Mouse (Mus musculus) splenic B cell, adult 2 months (primary cell): Measurements from ENCODE around the gene Farsa.

Experiments
- DNase-seq: peaks from one replicate; pipeline ENCODE4 v3.0.0-alpha.2; 2011; ENCODE audit warnings: low read depth, low spot score
- H3K27me3 ChIP-seq: 2 replicates; pipeline ENCODE4 v1.6.1; 2012; ENCODE audit warnings: mild to moderate bottlenecking, low read length, moderate library complexity, mixed read lengths; ENCODE audit not compliant: control insufficient read depth, poor library complexity, insufficient read depth, severe bottlenecking
- H3K36me3 ChIP-seq: 2 replicates; pipeline ENCODE4 v1.6.1; 2012; ENCODE audit warnings: mild to moderate bottlenecking, low read length, moderate library complexity, mixed read lengths; ENCODE audit not compliant: control insufficient read depth, poor library complexity, insufficient read depth, severe bottlenecking

Farsa gene

DNA sequence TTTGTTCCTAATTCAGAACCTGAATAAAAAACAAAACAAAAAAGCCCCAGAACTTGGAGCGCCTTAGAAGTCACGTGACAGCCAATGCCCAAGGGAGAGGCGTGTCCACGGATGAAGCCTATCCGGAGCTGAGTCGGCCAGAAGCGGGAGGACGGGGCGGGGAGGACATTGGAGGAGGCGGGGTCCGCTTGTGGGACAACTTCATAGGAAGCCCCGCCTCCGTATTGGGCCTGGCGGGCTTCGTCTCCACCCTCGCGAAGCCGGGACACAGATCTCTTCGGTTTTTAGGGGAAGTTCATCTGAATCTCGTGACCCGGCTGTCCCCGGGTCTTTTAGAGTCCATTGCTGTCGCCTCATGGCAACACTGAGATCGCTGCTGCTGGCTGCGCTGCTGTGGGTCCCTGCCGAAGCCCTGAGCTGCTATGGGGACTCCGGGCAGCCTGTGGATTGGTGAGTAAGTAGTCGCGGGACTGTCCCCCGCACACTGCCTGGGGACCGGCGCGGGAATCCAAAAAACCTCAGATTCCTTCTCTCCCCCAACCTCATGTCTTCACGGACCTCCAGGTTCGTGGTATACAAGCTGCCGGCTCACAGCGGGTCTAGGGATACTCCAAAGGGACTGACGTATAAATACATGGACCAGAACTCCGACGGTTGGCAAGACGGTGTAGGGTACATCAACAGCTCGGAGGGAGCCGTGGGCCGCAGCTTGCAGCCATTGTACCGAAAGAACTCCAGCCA, 51.8 kb downstream of the Farsa start, which contains the start of gene Dnase2a:
Gene Dnase2a (plus strand): TSS at position 140 of the 741 bp plus-strand sequence.
- no peaks in the 10 kb centered on the region for H3K36me3 ChIP-seq
- no peaks in the 10 kb centered on the region for H3K27me3 ChIP-seq
- DNase-seq, result peak; percentile 99

DNA sequence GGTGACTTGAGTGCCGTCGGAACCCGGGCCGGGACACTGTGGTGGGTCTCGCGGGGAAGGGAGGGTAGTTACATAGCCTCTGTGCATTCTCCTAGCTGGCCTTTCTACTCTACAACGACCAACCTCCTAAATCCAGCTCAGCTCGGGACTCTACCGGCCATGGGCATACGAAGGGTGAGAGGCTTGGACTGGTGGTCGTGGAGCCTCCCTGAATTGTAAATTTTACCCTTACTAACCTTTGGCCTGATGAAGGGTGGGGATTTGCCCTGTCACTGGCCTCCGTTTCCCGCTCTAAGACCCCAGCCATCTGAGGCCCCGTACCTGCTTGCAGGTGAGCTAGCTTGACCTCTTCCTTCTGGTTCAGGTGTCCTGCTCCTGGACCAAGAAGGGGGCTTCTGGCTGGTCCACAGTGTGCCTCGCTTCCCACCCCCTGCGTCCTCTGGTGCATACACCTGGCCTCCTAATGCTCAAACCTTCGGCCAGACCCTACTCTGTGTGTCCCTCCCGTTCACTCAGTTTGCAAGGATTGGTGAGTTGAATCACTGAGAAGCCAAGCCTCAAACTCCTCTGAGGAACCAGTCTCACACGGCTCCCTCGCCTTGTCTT, 52.5 kb downstream of the Farsa start:
- Histone ChIP-seq H3K27me3 (no peaks in the 10 kb centered on the region), H3K36me3 (no peaks in the 10 kb centered on the region)
- DNase-seq, result no peak

DNA sequence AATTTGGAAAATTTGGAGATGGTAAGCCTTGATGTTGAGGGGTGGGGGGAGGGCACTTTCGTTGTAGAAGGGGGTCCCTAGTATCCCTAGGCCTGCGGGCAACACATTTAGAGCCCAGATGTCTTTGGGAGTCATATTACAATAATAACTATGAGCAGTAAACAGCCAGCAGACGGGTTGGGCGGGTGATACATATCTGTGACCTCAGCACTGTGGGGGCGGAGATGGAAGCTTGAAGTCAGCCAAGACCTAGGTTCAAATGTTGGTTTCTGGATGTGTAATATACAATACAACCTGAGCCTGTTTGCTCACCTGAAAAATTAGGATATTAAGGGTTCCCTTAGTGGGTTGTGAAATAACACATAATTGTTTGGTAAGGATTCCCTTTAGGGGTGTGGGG, 53.2 kb downstream of the Farsa start:
- no peaks in the 10 kb centered on the region for H3K27me3 ChIP-seq
- DNase-seq, result no peak
- H3K36me3 ChIP-seq, result no peaks in the 10 kb centered on the region; the same call in 1 of the 2 replicates

DNA sequence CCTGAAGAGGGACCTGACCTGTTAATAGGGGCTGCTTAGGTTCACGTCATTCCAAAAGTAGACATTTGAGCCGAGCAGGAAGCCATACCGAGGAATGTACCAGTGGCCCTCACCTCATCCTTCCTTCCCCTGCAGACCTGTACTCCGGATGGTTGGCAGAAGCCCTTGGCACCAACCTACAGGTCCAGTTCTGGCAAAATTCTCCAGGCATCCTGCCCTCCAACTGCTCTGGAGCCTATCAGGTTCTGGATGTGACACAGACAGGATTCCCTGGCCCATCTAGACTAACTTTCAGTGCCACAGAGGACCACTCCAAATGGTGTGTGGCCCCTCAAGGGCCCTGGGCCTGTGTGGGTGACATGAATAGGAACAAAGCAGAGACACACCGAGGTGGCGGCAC, 53.8 kb downstream of the Farsa start:
- no peak for DNase-seq
- no peaks in the 10 kb centered on the region; the same call in 1 of the 2 replicates for H3K36me3 ChIP-seq

DNA sequence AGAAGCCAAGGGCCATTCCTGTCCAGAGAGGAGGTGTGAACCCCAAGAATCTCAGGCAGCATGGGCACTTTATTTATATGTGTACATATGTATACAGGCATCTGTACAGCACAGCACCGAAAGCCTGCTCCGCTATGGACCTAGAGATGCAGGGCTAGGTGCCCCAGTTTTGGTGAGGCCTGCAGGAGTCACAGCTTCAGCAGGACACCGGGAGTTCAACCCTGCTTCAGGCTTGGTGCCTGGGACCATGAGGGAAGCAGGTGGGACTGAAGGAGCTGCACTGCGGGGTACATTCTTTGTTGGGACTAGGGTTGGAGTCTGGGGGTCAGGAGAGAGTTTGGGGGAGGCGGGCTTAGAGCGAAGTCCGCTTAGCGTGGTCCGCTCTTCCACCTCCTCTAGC, 55.1 kb downstream of the Farsa start:
- H3K36me3 ChIP-seq, result peaks cover 3% of the 10 kb centered on the region
- no peaks in the 10 kb centered on the region for H3K27me3 ChIP-seq
- no peak for DNase-seq

More for the DNA sequence above, 53.8 kb downstream of the Farsa start:
- no peaks in the 10 kb centered on the region for H3K27me3 ChIP-seq

DNA sequence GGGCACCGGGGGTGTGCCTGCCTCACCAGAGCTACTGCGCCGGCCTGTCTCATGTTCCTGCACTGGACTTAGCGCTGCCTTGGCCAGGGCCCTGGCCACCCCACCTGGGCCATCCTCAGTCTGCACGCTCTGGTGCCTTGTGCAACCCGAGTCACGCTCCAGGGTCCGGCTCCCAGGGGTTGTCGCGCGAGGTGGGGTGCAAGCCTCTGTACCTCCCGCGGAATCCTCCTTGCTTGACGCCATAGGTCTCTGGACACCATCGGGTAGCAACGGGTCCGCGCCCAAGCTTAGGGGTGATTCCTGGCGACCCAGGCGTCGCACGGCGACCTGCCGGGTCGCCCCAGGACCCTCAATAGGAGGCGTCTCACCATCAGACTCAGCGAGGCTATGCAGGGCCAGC, 55.6 kb downstream of the Farsa start:
- H3K27me3 ChIP-seq, result no peaks in the 10 kb centered on the region
- no peak for DNase-seq

DNA sequence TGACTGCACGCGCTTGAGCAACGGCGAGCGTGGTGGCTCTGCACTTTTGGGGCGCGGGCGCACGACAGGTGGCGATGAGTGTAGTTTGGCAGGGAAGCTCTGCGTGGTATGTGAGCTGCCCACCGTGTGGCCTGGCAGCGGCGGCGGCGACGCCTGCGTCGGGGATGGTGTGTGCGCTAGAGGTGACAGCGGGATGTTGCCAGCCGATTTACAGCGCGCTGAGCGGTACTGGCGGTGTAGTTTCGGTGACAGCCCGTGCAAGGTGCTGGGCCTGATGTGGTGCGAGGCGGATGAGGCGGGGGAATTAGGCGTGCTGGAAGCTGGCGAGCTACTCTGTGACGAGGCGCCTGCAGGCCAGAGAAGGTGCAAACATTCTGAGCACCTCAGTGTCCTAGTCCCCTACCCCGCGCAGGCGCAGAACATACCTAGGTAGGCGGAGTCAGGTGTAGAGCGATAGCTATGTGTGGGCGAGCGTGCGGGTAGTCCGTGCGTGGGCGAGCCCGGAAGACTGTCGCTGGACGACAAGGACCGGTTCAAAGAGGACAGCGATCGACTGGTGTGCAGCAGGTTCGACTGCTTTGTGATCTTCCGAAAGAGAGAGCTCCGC, 56.2 kb downstream of the Farsa start:
- DNase-seq, result peak; percentile 94

More for the DNA sequence above, 55.6 kb downstream of the Farsa start:
- peaks cover 3% of the 10 kb centered on the region for H3K36me3 ChIP-seq

DNA sequence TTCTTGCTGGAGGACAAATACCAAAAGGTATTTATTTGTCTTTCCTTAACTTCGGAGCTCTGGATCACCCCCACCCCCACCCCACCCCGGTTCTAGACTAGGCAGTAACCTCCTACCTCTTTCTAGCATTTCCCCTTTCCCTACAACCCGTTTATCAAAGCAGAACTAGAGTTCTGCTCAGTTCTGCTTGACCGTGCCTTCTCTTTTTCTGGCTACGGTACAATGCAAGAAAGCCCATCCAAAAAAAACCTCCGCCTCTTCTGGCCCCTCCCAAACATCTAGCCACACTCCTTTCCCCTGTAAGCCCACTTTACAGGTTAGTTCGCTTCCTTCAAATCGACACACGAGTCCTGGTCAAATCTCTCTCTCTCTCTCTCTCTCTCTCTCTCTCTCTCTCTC, 56.7 kb downstream of the Farsa start:
- peaks cover 3% of the 10 kb centered on the region for H3K36me3 ChIP-seq
- H3K27me3 ChIP-seq, result peaks cover 2% of the 10 kb centered on the region
- peak; percentile 81 for DNase-seq

More for the DNA sequence above, 56.2 kb downstream of the Farsa start:
- Histone ChIP-seq H3K36me3 (peaks cover 3% of the 10 kb centered on the region), H3K27me3 (peaks cover 2% of the 10 kb centered on the region)

DNA sequence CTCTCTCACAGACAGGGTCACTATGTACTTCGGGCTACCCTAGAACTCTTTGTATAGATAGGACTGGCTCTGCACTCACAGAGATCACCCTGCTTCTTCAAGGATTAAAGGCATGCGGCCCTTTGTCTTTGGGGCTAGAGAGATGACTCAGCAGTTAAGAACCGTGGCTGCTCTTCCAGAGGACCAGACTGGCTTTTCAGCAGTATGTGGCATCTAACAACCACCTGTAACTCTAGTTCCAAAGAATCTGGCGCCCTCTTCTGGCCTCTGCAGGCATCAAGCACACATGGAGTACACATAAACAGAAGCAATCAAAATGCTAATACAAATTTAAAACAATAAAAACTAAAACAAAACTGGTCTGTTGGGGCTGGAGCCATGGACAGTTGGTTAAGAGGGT, 57.2 kb downstream of the Farsa start:
- Histone ChIP-seq H3K36me3 (peaks cover 3% of the 10 kb centered on the region), H3K27me3 (peaks cover 2% of the 10 kb centered on the region)
- peak; percentile 81 for DNase-seq

DNA sequence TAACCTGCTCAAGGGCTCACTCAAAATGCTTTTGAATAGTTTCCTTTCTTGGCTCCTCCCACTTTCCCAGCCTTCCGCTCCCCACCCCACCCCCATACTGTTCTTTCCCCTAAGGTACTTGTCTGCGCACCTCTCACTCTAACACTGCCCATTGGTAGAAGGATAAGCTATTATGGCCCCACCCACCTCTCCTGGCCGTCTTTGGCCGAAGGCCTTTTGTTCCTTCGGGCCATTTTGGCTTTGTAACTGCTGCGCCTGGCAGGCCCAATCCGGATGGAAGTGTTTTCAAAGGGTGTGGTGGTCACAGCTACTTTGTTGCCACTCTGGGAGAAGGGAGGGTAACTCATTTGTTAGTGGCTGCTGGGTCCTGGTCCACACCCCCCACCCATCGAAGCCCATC, 58.5 kb downstream of the Farsa start:
- peaks cover 2% of the 10 kb centered on the region for H3K27me3 ChIP-seq
- DNase-seq, result no peak
- peaks cover 3% of the 10 kb centered on the region for H3K36me3 ChIP-seq

DNA sequence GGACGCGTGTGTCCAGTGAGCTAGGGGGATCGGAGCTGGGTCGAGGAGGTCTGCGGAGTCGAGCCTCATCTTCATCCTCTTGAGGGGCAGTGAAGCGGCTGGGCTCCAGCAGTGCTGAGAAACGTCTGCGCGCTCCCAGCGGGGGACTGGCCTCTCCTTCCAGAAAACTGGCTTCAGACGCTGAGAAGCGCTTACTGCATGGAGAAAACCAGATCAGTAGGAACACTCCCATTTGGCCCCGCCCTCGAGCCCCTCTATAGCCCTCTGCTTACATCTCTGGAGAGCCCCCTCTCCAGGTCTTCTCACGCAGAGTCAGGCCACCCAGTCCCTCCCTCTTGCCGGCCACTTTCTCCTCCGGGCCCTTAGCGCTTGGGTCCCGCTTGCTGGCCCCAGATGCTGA, 61.0 kb downstream of the Farsa start:
- peaks cover 6% of the 10 kb centered on the region for H3K36me3 ChIP-seq
- DNase-seq, result no peak

DNA sequence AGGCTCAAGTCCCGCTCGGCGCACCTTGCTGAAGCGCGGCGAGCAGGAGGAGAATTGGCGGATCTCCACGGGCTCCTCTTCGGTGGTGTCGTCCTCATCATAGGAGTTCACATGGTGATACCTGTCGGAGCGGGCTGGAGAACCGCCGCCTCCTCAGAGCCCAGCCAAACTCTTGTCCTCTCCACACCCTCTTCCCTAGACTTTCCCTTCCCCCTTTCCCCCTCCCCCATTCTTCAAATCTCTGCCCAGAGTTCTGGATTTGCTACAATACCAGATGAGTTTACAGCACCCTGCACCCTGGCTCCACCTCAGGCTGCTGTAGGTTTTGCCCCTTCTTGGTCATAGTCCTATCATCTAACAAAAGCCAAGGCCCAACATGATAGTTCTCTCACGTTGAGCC, 61.9 kb downstream of the Farsa start:
- H3K36me3 ChIP-seq, result peaks cover 6% of the 10 kb centered on the region
- peaks cover 2% of the 10 kb centered on the region for H3K27me3 ChIP-seq
- DNase-seq, result no peak

More for the DNA sequence above, 61.0 kb downstream of the Farsa start:
- H3K27me3 ChIP-seq, result peaks cover 2% of the 10 kb centered on the region
